Mouse (Mus musculus) embryo, embryonic 11 days (tissue): ENCODE measurements around the gene Speg.

ENCODE experiments used
- DNase-seq: peaks from one replicate; pipeline ENCODE4 v3.0.0-alpha.2; 2015

Gene Speg

GRCm38 (mm10) chr1:75467215-75467927 is 92.3 kb downstream of the Speg start:
- peak; percentile 91 for DNase-seq

DNA sequence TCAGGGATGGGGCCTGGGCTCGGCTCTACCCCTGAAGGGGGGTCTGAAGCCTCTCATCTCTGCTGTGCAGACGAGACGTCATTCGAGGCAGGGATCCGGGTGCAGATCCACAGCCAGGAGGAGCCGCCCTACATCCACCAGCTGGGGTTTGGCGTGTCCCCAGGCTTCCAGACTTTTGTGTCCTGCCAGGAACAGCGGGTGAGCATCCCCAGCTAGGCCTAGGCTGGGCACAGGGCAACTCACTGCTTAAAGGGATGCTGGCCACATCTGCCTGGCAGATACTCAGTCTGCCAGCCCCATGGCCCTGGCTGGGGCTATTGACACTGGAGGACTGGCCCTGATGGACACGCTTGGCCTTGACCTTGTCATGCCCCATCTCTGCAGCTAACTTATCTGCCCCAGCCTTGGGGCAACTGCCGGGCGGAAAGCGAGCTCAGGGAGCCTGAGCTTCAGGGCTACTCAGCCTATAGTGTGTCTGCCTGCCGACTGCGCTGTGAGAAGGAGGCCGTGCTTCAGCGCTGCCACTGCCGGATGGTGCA is 94.3 kb downstream of the Speg start:
- DNase-seq: no peak

GRCm38 (mm10) chr1:75476441-75476840 is 101.3 kb downstream of the Speg start:
- DNase-seq: no peak

GRCm38 (mm10) chr1:75477264-75477965 is 102.3 kb downstream of the Speg start:
- DNase-seq: peak; percentile 85

GRCm38 (mm10) chr1:75477966-75478290 is 102.8 kb downstream of the Speg start:
- DNase-seq: no peak

DNA sequence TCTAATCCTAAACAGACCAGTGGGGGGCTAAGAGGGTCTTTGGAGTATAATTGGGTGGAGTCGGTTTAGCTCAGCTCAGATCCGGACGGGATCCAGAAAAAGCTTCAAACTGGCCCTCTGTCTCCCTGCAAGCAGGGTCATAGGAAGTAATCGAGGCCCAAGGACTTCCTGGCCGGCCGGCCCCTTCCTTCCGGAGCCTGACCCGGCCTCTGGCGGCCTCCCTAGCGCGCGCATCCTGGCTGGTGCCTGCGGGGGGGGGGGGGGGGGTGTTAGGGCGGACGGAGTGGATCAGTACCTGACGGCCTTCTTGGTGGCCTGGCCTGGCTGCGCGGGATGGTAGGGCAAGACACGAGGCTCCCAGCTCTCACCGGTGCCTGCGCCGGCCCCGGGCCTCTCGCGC is 103.4 kb downstream of the Speg start:
- peak; percentile 59 for DNase-seq

DNA sequence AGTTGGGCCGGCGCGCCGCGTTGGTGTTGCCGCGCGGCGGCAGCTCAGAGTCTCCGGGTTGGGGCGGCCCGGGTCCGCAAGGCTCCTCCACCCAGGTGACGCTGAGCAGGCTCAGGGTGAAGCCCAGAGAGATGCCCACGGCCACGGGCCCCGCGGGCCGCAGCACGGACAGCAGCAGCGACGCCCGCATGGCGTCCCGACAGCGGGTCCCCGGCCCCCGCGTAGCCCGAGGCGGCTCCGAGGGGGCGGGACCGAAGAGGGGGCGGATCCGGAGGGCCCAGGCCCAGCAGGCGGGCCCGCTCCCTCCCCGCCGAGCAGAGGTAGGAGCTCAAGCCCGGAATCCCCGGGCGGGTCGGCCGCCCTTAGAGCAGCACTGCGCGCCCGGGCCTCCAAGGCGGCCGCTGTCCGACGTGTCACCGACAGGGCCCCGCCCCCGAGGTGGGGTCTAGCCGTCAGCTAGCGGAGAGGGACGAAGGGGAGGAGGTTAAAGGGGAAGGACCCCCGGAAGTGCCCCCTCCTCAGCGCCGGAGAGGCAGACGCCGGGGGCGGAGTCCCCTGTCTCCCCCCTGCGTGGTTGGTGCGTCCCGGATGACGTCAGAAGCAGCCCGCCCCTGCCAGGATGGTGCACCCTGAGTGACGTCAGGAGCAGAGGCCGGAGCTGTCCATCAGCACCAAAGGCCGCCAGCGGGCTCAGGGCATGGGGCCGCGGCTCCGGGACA is 104.0 kb downstream of the Speg start, which contains the start of the genes Chpf and Tmem198:
Gene Chpf, minus strand, starts transcription at position 392 of the 719 bp plus-strand sequence.
Gene Tmem198, plus strand, starts transcription at position 617 of the 719 bp plus-strand sequence.
- peak; percentile 99 for DNase-seq

DNA sequence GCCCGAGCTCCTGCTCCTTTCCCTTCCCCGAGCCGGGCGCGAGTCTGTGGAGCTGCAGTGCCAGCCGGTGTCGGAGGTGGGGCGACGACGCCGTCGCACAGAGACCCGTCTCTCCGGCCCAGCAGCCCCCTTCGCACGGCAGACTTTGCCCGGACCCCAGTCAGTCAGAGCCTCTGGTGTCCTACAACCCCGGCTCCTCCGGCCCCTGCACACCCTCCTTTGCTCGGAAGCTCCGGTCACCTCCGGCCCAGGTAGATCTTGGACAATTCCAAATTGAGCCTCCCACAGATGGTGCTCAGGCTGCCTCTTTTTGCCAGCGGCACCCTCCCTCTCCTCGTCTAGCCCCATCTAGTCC is 104.5 kb downstream of the Speg start:
- DNase-seq: no peak

- no peak for DNase-seq
Measured at GRCm38 (mm10) chr1:75480036-75480435, 104.9 kb downstream of the Speg start.

DNA sequence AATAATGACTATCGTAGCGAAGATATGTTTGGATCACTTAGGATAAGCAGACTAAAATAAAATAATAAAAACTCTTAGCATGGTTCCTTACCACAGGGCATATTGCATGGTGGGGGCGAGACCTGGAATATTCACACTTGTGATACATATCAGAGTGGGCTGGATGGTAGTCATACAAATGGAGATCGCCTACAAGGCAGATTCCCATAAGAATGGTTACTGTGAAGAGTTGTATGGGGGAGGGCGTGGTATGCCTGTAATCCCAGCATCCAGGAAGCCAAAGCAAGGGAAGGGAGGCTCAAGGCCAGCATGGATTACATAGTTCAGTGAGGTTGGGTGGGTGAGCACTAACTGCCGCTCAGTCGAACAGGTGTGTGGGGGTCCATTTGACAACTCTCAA is 105.6 kb downstream of the Speg start:
- no peak for DNase-seq
